Mouse (Mus musculus): ENCODE results near the gene Gsk3a.
A peak's percentile ranks its signal among the peaks of the same experiment; 100 is the strongest.
"Not testable (repeated sequence)": the region's sequence is repeated elsewhere in the genome, so short reads cannot be mapped to it uniquely, and the experiment has no call there.

Gene Gsk3a

GRCm38 (mm10) chr7:25272445-25273258 lies 35.0 kb upstream of the Gsk3a start:
- DNase-seq: no peak

GRCm38 (mm10) chr7:25271651-25272444 lies 34.2 kb upstream of the Gsk3a start:
- peak; percentile 15 for DNase-seq

- DNase-seq: peak; percentile 28
Observed at GRCm38 (mm10) chr7:25270652-25271633, 33.3 kb upstream of the Gsk3a start.

- peak; percentile 45 for DNase-seq
Observed at GRCm38 (mm10) chr7:25269545-25270271, 32.1 kb upstream of the Gsk3a start.

GRCm38 (mm10) chr7:25269029-25269428 lies 31.4 kb upstream of the Gsk3a start:
- peak; percentile 29 for DNase-seq

- DNase-seq: no peak
Observed at GRCm38 (mm10) chr7:25268588-25268987, 30.9 kb upstream of the Gsk3a start.

GRCm38 (mm10) chr7:25267751-25268463 lies 30.3 kb upstream of the Gsk3a start:
- DNase-seq: peak; percentile 99

- DNase-seq: peak; percentile 99
Observed at GRCm38 (mm10) chr7:25267301-25267750, 29.7 kb upstream of the Gsk3a start, which contains the start of gene Cic. Cic (plus strand) TSS chr7:25267704.

GRCm38 (mm10) chr7:25266180-25266962 lies 28.7 kb upstream of the Gsk3a start:
- DNase-seq: no peak

- not testable (repeated sequence) for DNase-seq
Observed at GRCm38 (mm10) chr7:25265743-25266142, 28.1 kb upstream of the Gsk3a start.

- DNase-seq: no peak
Observed at GRCm38 (mm10) chr7:25263968-25264870, 26.6 kb upstream of the Gsk3a start.

- no peak for DNase-seq
Observed at GRCm38 (mm10) chr7:25261896-25262295, 24.2 kb upstream of the Gsk3a start.

- no peak for DNase-seq
Observed at GRCm38 (mm10) chr7:25251822-25252221, 14.2 kb upstream of the Gsk3a start.

- DNase-seq: peak; percentile 90
Observed at GRCm38 (mm10) chr7:25251071-25251791, 13.6 kb upstream of the Gsk3a start.

- peak; percentile 98 for DNase-seq
Observed at GRCm38 (mm10) chr7:25250141-25250972, 12.7 kb upstream of the Gsk3a start, which contains the start of gene Erf. Erf (minus strand) TSS chr7:25250761.

- peak; percentile 92 for DNase-seq
Observed at GRCm38 (mm10) chr7:25249314-25250140, 11.9 kb upstream of the Gsk3a start.
